Mouse (Mus musculus): ENCODE results near the gene Otulin. TPM values are rescaled to one million over a fixed set of nuclear protein-coding genes. Genes with fewer than 3 reads are reported as not detected.

Otulin gene
- total and polyA plus RNA-seq, 3 experiments: 40.0 to 84.8 (median 80.2) TPM

- no peak for DNase-seq (ENCODE audit: extremely low read depth)
- Histone ChIP-seq H3K27ac (ENCODE audit: insufficient read depth, low read depth) (no peak overlapping the region), H3K79me2 (replicated peaks; ENCODE audit: control insufficient read depth, extremely low read depth, insufficient read depth, poor library complexity, severe bottlenecking) (no peaks in the 10 kb centered on the region), H3K4me3 (replicated peaks in 1 of 3; ENCODE audit: low read depth in 2 of 3, low read length in 2 of 3, poor library complexity in 1 of 3) (no peak overlapping the region), H3K4me2 (ENCODE audit: insufficient read depth, low read depth, poor library complexity, severe bottlenecking) (no peak overlapping the region), H3K4me1 (ENCODE audit: control insufficient read depth in 1 of 2, insufficient read depth in 2 of 2) (peaks cover 9 to 31% of the 10 kb centered on the region in 2 experiments; a peak in 3 of 4 replicates), H3K9me3 (replicated peaks; ENCODE audit: low read length) (no peaks in the 10 kb centered on the region), H3K27me3 (replicated peaks) (no peaks in the 10 kb centered on the region), H3K36me3 (replicated peaks in 1 of 2; ENCODE audit: control insufficient read depth in 1 of 2, insufficient read depth in 1 of 2, low read length in 1 of 2) (peaks cover 0 to 54% of the 10 kb centered on the region in 2 experiments), H3K9ac (ENCODE audit: insufficient read depth, low read depth) (no peak overlapping the region)
- in situ Hi-C loops (cut with MboI; ENCODE audit: low pct_ligation_motif_present, low pct_unique_long_range_greater_than_20kb, low sequenced_read_pairs): loop anchor here (5.0 kb wide), 1 partner anchor 253 kb away; no protein-coding TSS in a partner anchor
- no peak for TF ChIP-seq JUND (conservative IDR thresholded peaks at IDR 0.05; ENCODE audit: low read depth, low read length)
- no peak for TF ChIP-seq NRF1 (IDR thresholded peaks at IDR 0.05; ENCODE audit: low read depth, low read length)
- no peak for TF ChIP-seq SIN3A (IDR thresholded peaks at IDR 0.05; ENCODE audit: low read length)
- no peak for TF ChIP-seq ZC3H11A (IDR thresholded peaks at IDR 0.05; ENCODE audit: low read depth, low read length)
- no peak for TF ChIP-seq GABPA (IDR thresholded peaks at IDR 0.05; ENCODE audit: insufficient replicate concordance, low read depth, low read length)
- TF ChIP-seq CTCF (conservative IDR thresholded peaks at IDR 0.05 in 1 of 2, IDR thresholded peaks at IDR 0.05 in 1 of 2; ENCODE audit: low read depth in 2 of 2, low read length in 2 of 2): no peak
- no peak for TF ChIP-seq POLR2A (IDR thresholded peaks at IDR 0.05; ENCODE audit: low read depth, low read length)
- no peak for TF ChIP-seq TCF12 (IDR thresholded peaks at IDR 0.05; ENCODE audit: low read depth, low read length)
- no peak for TF ChIP-seq ZNF384 (IDR thresholded peaks at IDR 0.05; ENCODE audit: low read depth, low read length)
- no peak for TF ChIP-seq MAX (IDR thresholded peaks at IDR 0.05; ENCODE audit: low read length)
- TF ChIP-seq USF2 (conservative IDR thresholded peaks at IDR 0.05; ENCODE audit: low read depth, low read length): no peak
- no peak for TF ChIP-seq ELF1 (IDR thresholded peaks at IDR 0.05; ENCODE audit: low read depth, low read length)
- no peak for TF ChIP-seq HCFC1 (IDR thresholded peaks at IDR 0.05; ENCODE audit: low read depth, low read length)
- no peak for TF ChIP-seq PAX5 (IDR thresholded peaks at IDR 0.05; ENCODE audit: low read length)
- no peak for TF ChIP-seq E2F4 (IDR thresholded peaks at IDR 0.05; ENCODE audit: insufficient replicate concordance, low read depth, low read length)
- dilution Hi-C loops (cut with MboI; ENCODE audit: extremely low pct_ligation_motif_present, extremely low pct_unique_long_range_greater_than_20kb, low sequenced_read_pairs): no loop called here
Observed at GRCm38 (mm10) chr15:27580771-27581170, 49.7 kb downstream of the Otulin start.

- no peak for TF ChIP-seq UBTF (IDR thresholded peaks at IDR 0.05; ENCODE audit: low read depth, low read length)
- peak; percentile 14; the same call in 1 of the 2 replicates for TF ChIP-seq USF1 (IDR thresholded peaks at IDR 0.05; ENCODE audit: low read depth, low read length)
- TF ChIP-seq JUN (IDR thresholded peaks at IDR 0.05; ENCODE audit: insufficient read depth, low read depth, low read length): no peak
- Histone ChIP-seq H3K4me3 (replicated peaks in 1 of 3; ENCODE audit: low read depth in 2 of 3, low read length in 2 of 3, poor library complexity in 1 of 3) (no peak overlapping the region), H3K9ac (ENCODE audit: insufficient read depth, low read depth) (no peak overlapping the region), H3K79me2 (replicated peaks; ENCODE audit: control insufficient read depth, extremely low read depth, insufficient read depth, poor library complexity, severe bottlenecking) (no peaks in the 10 kb centered on the region), H3K9me3 (replicated peaks; ENCODE audit: low read length) (no peaks in the 10 kb centered on the region), H3K27ac (ENCODE audit: insufficient read depth, low read depth) (no peak overlapping the region), H3K4me1 (ENCODE audit: control insufficient read depth in 1 of 2, insufficient read depth in 2 of 2) (peaks cover 9 to 30% of the 10 kb centered on the region in 2 experiments; a peak in 3 of 4 replicates), H3K4me2 (ENCODE audit: insufficient read depth, low read depth, poor library complexity, severe bottlenecking) (no peak overlapping the region), H3K27me3 (replicated peaks) (no peaks in the 10 kb centered on the region), H3K36me3 (replicated peaks in 1 of 2; ENCODE audit: control insufficient read depth in 1 of 2, insufficient read depth in 1 of 2, low read length in 1 of 2) (peaks cover 0 to 53% of the 10 kb centered on the region in 2 experiments)
- dilution Hi-C loops (cut with MboI; ENCODE audit: extremely low pct_ligation_motif_present, extremely low pct_unique_long_range_greater_than_20kb, low sequenced_read_pairs) (no loop called here), in situ Hi-C loops (cut with MboI; ENCODE audit: low pct_ligation_motif_present, low pct_unique_long_range_greater_than_20kb, low sequenced_read_pairs) (loop anchor here (5.0 kb wide), 1 partner anchor 253 kb away; no protein-coding TSS in a partner anchor)
- DNase-seq (ENCODE audit: extremely low read depth): no peak
Observed at GRCm38 (mm10) chr15:27579853-27580252, 50.6 kb downstream of the Otulin start.
